Mouse (Mus musculus) forebrain, embryonic 14.5 days (tissue): ENCODE results near the gene Cpne8. TPM values are rescaled to one million over a fixed set of nuclear protein-coding genes. Genes with fewer than 3 reads are reported as not detected.

Experiments
- ATAC-seq: fragments of 200-750 bp; cut with Nextera tagmentation; 2 replicates; pipeline ENCODE4 v1.8.0; 2017; ENCODE audit warnings: mild to moderate bottlenecking, moderate library complexity
- DNase-seq: peaks from one replicate; pipeline ENCODE4 v3.0.0-alpha.2; 2015; ENCODE audit warnings: low spot score
- H3K27ac ChIP-seq: fragments of 300-500 bp; sonication (generic); 2 replicates; pipeline ENCODE4 v1.5.1; 2014; ENCODE audit warnings: low read depth, mild to moderate bottlenecking, control low read depth, low read length, moderate library complexity
- H3K27me3 ChIP-seq: fragments of 300-500 bp; sonication (generic); replicated peaks from 2 replicates; pipeline ENCODE4 v1.6.1; 2014; ENCODE audit warnings: low read length, control low read depth, mixed read lengths; ENCODE audit not compliant: control insufficient read depth, insufficient read depth
- H3K36me3 ChIP-seq: fragments of 300-500 bp; sonication (generic); 2 replicates; pipeline ENCODE4 v1.6.1; 2014; ENCODE audit warnings: low read length, control low read depth; ENCODE audit not compliant: control insufficient read depth, insufficient read depth
- H3K4me1 ChIP-seq: fragments of 300-500 bp; sonication (generic); 2 replicates; pipeline ENCODE4 v1.6.1; 2014; ENCODE audit warnings: antibody characterized with exemption, low read length, control low read depth; ENCODE audit not compliant: control insufficient read depth, insufficient read depth
- H3K4me2 ChIP-seq: fragments of 300-500 bp; sonication (generic); 2 replicates; pipeline ENCODE4 v1.6.1; 2014; ENCODE audit warnings: mild to moderate bottlenecking, control low read depth, low read length
- H3K4me3 ChIP-seq: fragments of 300-500 bp; sonication (generic); 2 replicates; pipeline ENCODE4 v1.5.1; 2014; ENCODE audit warnings: low read depth, low read length, control low read depth
- H3K9ac ChIP-seq: fragments of 300-500 bp; sonication (generic); 2 replicates; pipeline ENCODE4 v1.6.1; 2014; ENCODE audit warnings: mild to moderate bottlenecking, low read length, control low read depth, moderate library complexity
- H3K9me3 ChIP-seq: fragments of 300-500 bp; sonication (generic); replicated peaks from 2 replicates; pipeline ENCODE4 v1.6.1; 2016; ENCODE audit warnings: low read length, control low read depth, mixed read lengths; ENCODE audit not compliant: control insufficient read depth
- WGBS: fragments of 180-500 bp; shearing (Covaris S2); extraction: QIAGEN DNeasy Blood & Tissue Kit; methylation state at CpG from one replicate; pipeline ENCODE4 v1.1.7; 2014; 5-methylcytosine and 5-hydroxymethylcytosine counted together
- polyA plus RNA-seq: library from polyadenylated mRNA; unstranded; fragments of >200 nt; fragmentation: Nextera tagmentation; extraction: Ambion mirVana; gene quantifications from 2 replicates; pipeline ENCODE4 v1.2.1, GENCODE M21; 2014

Gene Cpne8
- polyA plus RNA-seq, 1 experiment from 2014 or later: 4.9 TPM

- H3K27me3 ChIP-seq: no peaks in the 10 kb centered on the region
- no peak overlapping the region for H3K9ac ChIP-seq
- no peak overlapping the region for H3K27ac ChIP-seq
- H3K4me3 ChIP-seq: no peak overlapping the region
- DNase-seq (no peak), ATAC-seq (no peak)
- H3K4me1 ChIP-seq: no peaks in the 10 kb centered on the region
- no peaks in the 10 kb centered on the region for H3K9me3 ChIP-seq
- no peak overlapping the region for H3K4me2 ChIP-seq
- H3K36me3 ChIP-seq: no peaks in the 10 kb centered on the region
- 94% methylated on average over 7 of the region's 7 CpGs for whole genome bisulfite sequencing
Measured at GRCm38 (mm10) chr15:90548589-90548988, 130.6 kb downstream of the Cpne8 start.

- WGBS: 71% methylated on average over 5 of the region's 5 CpGs
- H3K9me3 ChIP-seq: no peaks in the 10 kb centered on the region
- H3K36me3 ChIP-seq: no peaks in the 10 kb centered on the region
- no peak overlapping the region for H3K9ac ChIP-seq
- no peak overlapping the region for H3K4me2 ChIP-seq
- no peaks in the 10 kb centered on the region for H3K4me1 ChIP-seq
- no peak overlapping the region for H3K4me3 ChIP-seq
- no peak for ATAC-seq
- H3K27me3 ChIP-seq: no peaks in the 10 kb centered on the region
- no peak for DNase-seq
- H3K27ac ChIP-seq: no peak overlapping the region
Measured at GRCm38 (mm10) chr15:90543447-90543846, 135.8 kb downstream of the Cpne8 start.

- H3K36me3 ChIP-seq: no peaks in the 10 kb centered on the region
- H3K27ac ChIP-seq: no peak overlapping the region
- H3K27me3 ChIP-seq: no peaks in the 10 kb centered on the region
- ATAC-seq (no peak), DNase-seq (no peak)
- H3K4me1 ChIP-seq: no peaks in the 10 kb centered on the region
- no peak overlapping the region for H3K4me3 ChIP-seq
- H3K9ac ChIP-seq: no peak overlapping the region
- no peak overlapping the region for H3K4me2 ChIP-seq
- H3K9me3 ChIP-seq: no peaks in the 10 kb centered on the region
Measured at GRCm38 (mm10) chr15:90542126-90542525, 137.1 kb downstream of the Cpne8 start.

- no peaks in the 10 kb centered on the region for H3K36me3 ChIP-seq
- no peak overlapping the region for H3K9ac ChIP-seq
- no peak overlapping the region for H3K27ac ChIP-seq
- ATAC-seq: no peak
- no peaks in the 10 kb centered on the region for H3K4me1 ChIP-seq
- no peaks in the 10 kb centered on the region for H3K9me3 ChIP-seq
- DNase-seq: no peak
- H3K27me3 ChIP-seq: no peaks in the 10 kb centered on the region
- no peak overlapping the region for H3K4me2 ChIP-seq
- WGBS: 89% methylated on average over 5 of the region's 5 CpGs
- no peak overlapping the region for H3K4me3 ChIP-seq
Measured at GRCm38 (mm10) chr15:90536311-90537202, 142.7 kb downstream of the Cpne8 start.

GRCm38 (mm10) chr15:90535730-90536129 lies 143.5 kb downstream of the Cpne8 start:
- peak; percentile 29; the same call in 1 of the 2 replicates for ATAC-seq
- H3K4me3 ChIP-seq: no peak overlapping the region
- peak; percentile 24 for DNase-seq
- H3K9ac ChIP-seq: no peak overlapping the region
- H3K9me3 ChIP-seq: no peaks in the 10 kb centered on the region
- no peaks in the 10 kb centered on the region for H3K4me1 ChIP-seq
- H3K4me2 ChIP-seq: no peak overlapping the region
- no peak overlapping the region for H3K27ac ChIP-seq
- 49% methylated on average over 7 of the region's 7 CpGs for WGBS
- no peaks in the 10 kb centered on the region for H3K27me3 ChIP-seq
- no peaks in the 10 kb centered on the region for H3K36me3 ChIP-seq

- Histone ChIP-seq H3K4me2 (no peak overlapping the region), H3K4me3 (no peak overlapping the region), H3K27me3 (no peaks in the 10 kb centered on the region), H3K4me1 (no peaks in the 10 kb centered on the region), H3K9ac (no peak overlapping the region), H3K9me3 (no peaks in the 10 kb centered on the region), H3K27ac (no peak overlapping the region), H3K36me3 (no peaks in the 10 kb centered on the region)
- no peak for ATAC-seq
- 97% methylated on average over 4 of the region's 4 CpGs for WGBS
- no peak for DNase-seq
Measured at GRCm38 (mm10) chr15:90512769-90513168, 166.5 kb downstream of the Cpne8 start.

GRCm38 (mm10) chr15:90497080-90497479 lies 182.2 kb downstream of the Cpne8 start:
- WGBS: 83% methylated on average over 3 of the region's 3 CpGs
- DNase-seq: no peak
- Histone ChIP-seq H3K27ac (no peak overlapping the region), H3K9ac (no peak overlapping the region), H3K36me3 (no peaks in the 10 kb centered on the region), H3K27me3 (no peaks in the 10 kb centered on the region), H3K4me2 (no peak overlapping the region), H3K9me3 (no peaks in the 10 kb centered on the region), H3K4me3 (no peak overlapping the region), H3K4me1 (no peaks in the 10 kb centered on the region)
- ATAC-seq: no peak

GRCm38 (mm10) chr15:90491558-90491957 lies 187.7 kb downstream of the Cpne8 start:
- H3K9me3 ChIP-seq: no peaks in the 10 kb centered on the region
- H3K36me3 ChIP-seq: no peaks in the 10 kb centered on the region
- no peaks in the 10 kb centered on the region for H3K27me3 ChIP-seq
- no peak overlapping the region for H3K4me2 ChIP-seq
- no peaks in the 10 kb centered on the region for H3K4me1 ChIP-seq
- WGBS: 70% methylated on average over 6 of the region's 6 CpGs
- DNase-seq (no peak), ATAC-seq (no peak)
- H3K9ac ChIP-seq: no peak overlapping the region
- no peak overlapping the region for H3K27ac ChIP-seq
- H3K4me3 ChIP-seq: no peak overlapping the region

- no peaks in the 10 kb centered on the region for H3K36me3 ChIP-seq
- no peak overlapping the region for H3K4me2 ChIP-seq
- H3K27me3 ChIP-seq: no peaks in the 10 kb centered on the region
- H3K9ac ChIP-seq: no peak overlapping the region
- ATAC-seq (no peak), DNase-seq (no peak)
- H3K9me3 ChIP-seq: no peaks in the 10 kb centered on the region
- H3K27ac ChIP-seq: no peak overlapping the region
- no peaks in the 10 kb centered on the region for H3K4me1 ChIP-seq
- H3K4me3 ChIP-seq: no peak overlapping the region
- 90% methylated on average over 7 of the region's 7 CpGs for WGBS
Measured at GRCm38 (mm10) chr15:90490186-90490585, 189.0 kb downstream of the Cpne8 start.
